Mouse (Mus musculus) adrenal gland, postnatal 25 days (tissue): Measurements from ENCODE around the gene Hmgb1. TPM values are rescaled to one million over a fixed set of nuclear protein-coding genes. Genes with fewer than 3 reads are reported as not detected.

Experiments used
- DNase-seq: peaks from one replicate; pipeline ENCODE4 v3.0.0; 2021; ENCODE audit warnings: mixed read lengths
- total RNA-seq: library from RNA; stranded (reverse); gene quantifications from 2 replicates; pipeline ENCODE4 v1.2.3, GENCODE M21; 2021

Gene Hmgb1
- total RNA-seq, 1 experiment from 2014 or later = 186 TPM

DNA sequence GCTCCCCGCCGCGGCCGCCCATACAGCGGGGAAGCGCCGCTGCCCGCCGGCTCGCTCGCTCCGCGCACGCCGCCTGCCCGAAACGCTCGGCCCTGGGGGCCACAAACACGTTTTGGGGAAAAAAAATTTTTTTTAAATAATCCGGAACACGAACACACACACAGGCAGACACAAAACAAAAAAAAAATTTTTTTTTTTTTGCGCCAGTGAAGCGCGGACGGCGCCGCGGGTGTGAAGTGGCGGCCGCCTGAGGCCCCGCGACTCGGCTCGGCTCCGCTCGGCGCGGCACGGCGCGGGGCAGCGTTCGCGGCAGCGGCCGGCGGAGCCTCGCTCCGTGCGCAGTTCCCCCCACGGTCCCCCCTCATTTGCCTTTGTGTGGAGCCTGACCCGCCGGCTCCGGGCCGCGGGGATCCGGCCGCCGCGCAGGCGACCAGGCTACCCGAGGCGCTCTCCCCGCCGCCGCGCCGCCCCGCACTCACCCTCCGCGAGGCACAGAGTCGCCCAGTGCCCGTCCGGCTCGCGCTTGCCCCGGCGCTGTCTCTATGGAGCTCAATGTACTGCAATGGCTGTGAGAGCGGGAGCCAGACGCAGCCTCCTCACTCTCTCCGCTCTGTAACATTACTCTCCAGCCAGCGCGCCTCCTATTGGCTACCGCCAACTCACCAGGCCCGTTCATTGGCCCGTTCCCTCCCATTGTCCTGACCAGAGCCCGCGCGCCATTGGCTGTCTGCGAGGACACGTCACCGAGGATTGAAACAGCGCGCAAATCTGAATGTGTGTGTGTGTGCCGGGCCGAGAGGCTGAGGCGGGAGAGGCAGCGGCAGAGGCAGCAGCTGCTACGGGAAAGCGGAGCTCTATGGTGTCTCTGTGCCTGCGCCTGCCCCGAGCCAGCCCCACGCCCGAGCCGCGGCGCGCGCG lies 131.6 kb downstream of the Hmgb1 start:
- peak; percentile 98 for DNase-seq

DNA sequence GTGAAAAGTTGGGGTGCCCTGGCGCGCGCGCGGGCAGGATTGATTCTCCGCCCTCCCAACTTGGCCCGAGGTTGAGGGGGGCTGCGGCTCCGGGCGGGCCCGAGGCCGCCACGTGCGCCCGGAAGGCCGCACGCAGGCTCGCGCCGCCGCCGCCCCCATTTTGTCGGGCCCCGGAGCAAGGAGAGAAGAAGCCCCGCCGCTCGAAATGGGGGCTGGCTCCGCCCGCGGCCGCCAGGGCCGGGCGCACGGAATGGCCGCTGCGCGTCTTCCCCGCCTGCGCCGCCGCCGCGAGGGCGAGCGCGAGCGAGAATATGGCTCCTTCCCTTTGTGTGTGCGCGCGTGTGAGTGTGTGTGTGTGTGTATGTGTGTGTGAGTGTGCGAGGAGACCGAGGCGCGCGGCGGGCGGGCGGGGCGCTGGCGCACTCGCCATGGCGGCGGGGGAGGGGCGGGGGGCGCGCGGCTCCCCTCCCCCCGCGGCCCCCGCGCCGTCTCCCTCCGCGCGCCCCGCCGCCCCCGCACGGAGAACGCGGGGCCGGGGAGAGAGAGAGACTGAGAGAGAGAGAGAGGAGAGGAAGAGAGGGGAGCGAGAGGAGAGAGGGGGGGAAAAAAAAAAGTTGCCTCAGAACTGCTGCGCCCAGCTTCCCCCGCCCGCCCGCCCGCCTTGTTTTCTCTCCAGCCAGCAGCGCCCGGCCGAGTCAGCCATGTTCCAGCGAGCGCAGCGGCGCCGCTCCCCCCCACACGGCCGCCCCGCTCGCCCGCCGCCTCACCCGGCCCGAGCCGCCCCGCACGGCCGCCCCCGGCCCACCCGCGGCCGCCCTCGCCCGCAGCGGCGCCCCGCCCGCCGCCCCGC lies 132.5 kb downstream of the Hmgb1 start:
- DNase-seq = peak; percentile 82

DNA sequence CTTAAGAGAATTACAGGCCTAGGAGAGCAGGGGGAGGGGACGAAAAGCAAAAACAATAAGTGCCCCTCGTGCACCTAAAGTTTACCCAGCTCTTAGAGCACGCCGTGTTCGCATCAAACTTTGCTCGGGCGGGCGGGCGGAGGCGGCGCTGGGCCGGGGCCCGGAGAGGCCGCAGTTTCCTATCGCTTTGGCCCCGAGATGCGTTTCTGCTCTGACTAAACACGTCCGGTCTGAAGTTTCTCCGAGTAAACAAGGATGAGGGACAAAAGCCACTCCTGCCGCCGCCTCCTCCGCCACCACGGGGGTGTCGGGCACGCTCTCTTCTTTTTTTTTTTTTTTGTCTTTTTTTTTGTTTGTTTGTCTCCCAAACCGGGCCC lies 133.1 kb downstream of the Hmgb1 start:
- DNase-seq = peak; percentile 62

DNA sequence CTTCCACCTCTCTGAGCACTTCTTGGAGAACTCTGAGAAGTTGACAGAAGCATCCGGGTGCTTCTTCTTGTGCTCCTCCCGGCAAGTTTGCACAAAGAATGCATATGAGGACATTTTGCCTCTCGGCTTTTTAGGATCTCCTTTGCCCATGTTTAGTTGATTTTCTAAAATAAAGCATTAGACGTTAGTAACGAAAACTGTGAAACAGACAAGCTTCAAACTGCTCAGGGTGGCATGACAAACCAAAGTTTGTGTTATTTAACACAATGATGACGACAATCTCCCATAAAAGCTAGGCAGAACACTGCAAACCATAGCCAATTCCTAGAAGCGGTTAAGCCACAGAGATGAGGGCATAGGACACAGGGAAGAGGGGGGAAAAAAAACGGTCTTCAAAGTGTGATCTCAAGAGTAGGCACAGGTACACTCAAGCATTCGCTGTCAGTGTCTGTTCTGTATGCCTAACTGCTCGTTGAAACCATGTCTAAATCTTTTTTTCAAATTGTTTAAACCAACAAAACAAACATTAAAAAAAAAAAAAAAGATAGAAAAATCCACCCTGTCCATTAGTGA lies 133.6 kb downstream of the Hmgb1 start:
- DNase-seq = no peak

DNA sequence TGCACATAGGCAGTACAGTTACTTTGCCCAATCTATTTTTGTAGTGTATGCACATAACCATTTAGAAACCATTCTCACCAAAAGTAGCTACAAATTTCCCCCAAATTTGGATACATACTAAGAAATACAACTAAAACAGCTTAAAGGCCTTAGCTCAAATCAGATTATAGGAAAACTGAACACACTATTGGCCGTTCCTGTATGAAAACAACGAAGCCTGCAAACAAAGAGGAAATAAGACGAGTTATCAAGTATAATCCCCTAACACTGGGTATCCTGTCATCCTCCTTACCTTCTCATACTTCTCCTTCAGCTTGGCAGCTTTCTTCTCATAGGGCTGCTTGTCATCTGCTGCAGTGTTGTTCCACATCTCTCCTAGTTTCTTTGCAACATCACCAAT lies 134.9 kb downstream of the Hmgb1 start:
- no peak for DNase-seq

DNA sequence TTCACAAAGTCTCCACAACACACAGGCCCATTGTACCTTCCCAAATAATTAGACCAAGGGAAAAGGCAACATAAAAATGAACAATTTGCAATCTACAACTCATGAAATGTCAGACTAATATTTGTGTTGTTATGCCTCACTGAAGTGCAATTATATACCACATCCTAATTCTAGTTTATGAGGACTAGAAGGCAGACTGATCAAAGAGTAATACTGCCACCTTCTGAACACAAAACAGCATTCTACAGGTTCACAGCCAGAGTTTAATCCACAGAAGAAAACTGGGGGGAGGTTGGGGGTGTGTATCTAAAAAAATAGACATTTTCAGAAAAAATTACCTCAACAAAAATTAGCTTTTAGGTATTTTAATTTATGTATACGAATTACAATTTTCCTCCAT lies 135.3 kb downstream of the Hmgb1 start:
- no peak for DNase-seq

DNA sequence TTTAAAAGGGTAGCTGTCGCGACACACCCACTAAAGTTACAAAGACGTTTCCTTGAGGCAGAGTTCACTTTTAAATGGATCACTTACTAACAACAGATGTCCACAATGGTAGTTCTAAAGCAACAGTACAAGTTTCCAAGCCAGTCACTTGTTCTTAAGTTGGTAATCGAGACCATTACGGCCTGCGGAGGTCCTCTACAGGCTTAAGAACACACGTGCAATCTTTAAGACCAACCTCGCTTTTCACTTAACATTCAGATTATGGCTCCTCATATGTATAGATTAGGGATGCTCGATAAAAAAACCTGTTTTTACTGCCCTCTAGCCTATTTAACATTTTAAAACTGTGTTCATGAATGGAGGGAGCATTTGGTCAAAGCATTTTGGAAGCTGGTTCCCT lies 137.6 kb downstream of the Hmgb1 start:
- no peak for DNase-seq

DNA sequence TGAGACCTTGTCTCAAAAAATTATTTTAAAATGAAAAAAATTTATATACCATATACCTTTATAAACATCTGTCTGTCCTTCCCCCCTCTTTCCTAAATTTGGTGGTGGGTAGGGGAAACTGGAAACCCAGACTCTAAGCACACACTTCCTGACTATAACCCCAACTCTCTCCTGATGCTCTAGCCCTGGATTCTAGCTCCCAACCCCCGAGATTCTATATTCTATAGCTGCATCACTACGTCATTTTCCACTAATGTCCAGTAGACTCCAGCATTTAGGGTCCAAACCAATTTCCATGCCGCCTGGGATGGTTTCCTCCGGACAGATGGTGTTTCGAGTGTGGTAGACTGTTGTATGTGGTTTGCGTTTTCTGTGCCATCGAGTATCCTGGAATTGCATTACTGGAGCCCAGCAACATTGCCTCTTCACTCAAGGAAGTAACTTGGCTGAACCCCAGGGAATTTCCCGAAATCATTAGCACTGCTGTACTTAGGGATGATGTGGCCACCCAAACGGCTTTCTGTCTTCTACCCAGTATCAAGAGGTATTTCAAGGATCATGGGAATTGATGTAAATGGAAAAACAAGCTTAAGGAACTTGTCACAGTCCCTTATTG lies 138.7 kb downstream of the Hmgb1 start:
- no peak for DNase-seq

DNA sequence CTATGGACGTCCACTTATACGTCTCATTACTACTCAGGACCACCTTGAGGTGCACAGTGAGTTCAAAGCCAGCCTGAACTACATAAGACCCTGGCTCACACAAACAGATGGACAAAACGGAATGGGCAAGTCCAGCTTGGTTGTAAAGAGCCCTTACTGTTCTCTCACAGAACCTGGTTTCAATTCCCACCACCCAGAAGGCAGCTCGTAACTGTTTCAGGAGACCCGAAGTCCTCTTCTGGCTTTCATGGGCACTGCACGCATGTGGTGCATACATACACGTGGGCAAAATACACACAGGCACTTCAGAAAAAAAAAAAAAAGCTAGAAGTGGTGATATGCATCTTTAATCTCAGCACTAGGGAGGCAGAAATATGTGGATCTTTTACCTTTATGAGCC lies 139.2 kb downstream of the Hmgb1 start:
- no peak for DNase-seq

DNA sequence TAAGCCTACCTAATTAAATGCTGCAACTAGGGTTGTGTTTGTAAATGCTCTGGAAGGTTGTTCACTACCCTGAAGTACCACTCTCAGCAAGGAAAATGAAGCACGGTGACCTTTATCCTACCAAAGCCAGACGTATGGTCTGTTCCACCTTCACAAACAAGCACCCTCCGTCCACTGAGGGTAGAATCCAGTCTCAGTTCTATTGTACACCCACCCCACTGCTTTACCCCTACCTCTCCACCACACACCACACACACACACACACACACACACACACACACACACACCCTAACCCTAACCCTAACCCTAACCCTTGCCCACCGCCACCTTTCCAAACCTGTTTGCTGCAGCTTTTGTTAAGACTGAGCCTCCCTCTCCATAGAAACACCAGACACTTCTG lies 140.2 kb downstream of the Hmgb1 start:
- no peak for DNase-seq

DNA sequence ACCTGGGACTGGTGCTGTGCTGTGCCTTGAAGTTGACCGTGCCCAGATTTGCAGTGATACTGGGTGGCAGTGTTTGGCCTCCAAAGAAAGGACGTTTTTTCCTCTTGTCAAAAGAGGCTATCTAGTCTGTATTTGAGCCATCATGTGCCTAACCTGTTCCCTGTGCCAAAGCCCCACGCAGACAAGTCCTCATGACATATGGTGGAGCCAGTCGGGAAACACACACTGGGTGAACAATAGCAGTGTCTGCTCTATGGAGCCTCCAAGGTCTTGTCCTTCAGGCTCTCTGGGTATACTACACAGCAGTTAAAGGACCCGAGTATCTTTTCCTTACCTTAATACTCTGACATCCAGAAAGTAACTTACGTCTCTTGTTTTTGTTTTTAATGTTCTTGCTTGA lies 141.0 kb downstream of the Hmgb1 start:
- DNase-seq = no peak

DNA sequence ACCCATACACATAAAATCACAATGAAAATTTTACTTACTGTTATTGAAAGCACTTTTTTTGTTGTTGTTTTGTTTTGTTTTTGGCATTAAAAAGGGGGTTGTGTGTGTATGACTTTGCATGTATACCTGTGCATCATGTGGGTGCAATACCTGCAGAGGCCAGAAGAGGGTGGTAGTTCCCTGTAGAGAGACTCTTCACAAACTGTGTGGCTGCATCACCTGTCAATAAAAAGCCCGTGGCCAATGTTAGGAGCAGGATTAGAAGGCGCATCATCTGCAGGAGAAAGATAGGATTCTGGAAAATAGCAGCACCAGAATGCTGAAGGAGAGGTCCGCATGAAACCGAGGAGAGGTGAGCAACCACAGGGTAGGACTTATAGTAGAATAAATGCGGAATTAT lies 144.5 kb downstream of the Hmgb1 start:
- DNase-seq = no peak

DNA sequence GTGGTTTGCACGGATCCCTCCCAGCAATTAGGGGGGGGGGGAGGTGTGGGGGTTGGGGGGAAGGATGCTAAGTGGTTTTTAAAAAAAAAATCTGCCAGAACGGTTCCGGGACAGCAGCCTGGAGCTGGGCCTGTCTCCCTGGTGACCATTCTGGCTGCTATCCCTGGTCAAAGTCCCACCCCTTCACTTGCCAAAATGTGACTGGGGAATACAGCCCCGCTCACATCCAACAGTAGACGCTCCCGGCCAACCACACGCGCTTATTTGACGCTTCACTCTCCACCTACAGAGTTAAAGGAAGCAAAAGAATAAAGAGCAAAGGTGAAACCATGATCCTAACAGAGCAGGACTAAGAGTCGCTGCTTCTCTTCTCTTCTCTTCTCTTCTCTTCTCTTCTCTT lies 146.6 kb downstream of the Hmgb1 start:
- DNase-seq = peak; percentile 27

DNA sequence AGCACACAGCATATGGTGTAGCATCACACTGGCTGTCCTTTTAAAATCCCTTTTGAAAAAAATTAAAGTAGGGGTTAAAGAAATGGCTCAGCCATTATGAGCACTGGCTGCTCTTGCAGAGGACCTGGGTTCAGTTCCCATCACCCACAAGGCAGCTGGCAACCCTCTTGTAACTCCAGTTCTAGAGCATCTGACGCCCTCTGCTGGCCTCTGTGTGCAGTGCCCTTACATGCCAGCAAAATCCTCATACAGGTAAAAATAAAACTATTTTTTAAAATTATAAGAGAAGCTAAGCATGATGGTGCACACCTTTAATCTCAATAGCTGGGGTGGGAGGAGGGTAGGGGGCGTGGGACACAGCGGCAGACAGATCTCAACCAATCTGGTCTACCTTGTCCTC lies 147.4 kb downstream of the Hmgb1 start:
- no peak for DNase-seq

DNA sequence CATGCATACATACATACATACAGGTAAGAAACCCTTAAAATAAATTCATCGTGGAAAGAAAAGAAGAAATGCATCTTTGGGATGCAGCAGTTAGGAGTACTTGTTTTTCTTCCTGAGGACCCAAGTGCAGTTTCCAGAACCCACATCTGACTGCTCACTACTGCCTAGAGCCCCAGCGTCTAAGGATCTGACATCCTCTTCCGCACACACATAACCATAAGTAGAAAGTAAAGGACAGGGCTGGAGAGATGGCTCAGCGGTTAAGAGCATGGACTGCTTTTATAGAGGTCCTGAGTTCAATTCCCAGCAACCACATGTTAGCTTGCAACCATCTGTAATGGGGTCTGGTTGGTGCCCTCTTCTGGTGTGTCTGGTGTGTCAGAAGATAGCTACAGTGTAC lies 151.9 kb downstream of the Hmgb1 start:
- DNase-seq = no peak

DNA sequence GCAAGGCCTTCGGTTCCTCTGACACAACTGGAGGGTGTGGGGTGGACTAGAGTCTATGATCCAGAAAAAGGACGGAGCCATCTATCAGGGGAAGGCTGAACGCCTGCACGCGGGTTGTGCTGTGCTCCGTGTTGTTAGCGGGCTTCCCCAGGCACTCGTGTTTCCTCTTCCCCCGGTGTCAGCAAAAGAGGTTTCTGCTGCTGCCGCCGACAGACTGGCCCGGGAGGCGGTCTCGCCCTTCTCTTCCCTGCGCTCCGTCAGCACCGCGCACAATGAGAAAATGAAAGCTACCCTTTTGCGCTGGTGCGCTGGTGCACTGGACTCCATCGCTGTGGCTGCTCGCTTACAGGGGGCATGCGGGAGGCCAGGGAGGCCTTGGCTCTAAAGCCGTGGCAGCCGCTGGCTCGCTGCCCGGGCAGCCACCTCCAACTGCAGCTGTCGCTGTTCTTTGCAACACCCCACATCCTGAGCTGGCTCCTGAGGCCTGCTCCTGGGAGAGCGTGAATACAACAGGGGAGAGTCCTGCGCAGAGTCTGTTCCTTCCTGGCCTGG lies 153.0 kb downstream of the Hmgb1 start:
- DNase-seq = peak; percentile 74

DNA sequence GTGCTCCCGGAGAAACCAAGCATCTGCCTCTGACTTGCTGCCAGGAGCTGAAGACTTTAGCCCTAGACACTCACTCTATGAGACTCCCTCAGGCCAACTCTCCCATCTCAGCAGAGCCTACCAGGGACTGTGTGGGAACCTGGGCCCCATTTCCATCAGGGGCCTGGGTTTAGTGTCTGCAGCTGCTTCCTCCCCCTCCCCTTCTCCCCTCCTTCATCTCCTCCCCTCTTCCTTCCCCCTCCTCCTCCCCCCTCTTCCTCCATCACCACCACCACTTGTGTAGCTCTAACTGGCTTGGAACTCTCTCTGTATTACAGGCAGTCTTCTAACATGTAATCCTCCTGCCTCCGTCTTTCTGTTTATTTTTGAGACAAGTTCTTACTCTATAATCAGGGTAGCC lies 154.2 kb downstream of the Hmgb1 start:
- DNase-seq = no peak

DNA sequence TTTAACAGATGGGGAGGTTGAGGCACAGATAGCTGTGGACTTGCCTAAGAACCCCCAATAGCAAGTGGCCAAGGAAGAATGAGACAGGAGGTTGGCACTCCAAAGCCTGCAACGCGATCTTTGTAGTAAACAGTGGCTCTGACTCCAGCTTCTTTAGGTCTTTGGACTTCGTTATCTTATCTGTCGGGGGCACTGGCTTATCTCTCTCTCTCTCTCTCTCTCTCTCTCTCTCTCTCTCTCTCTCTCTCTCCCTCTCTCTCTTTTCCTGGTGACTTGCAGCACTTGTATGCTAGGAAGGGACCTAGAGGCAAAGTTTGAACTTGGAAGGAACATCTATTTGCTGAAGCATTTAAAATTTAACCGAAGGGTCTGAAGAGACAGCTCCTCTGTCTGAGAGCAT lies 155.9 kb downstream of the Hmgb1 start:
- DNase-seq = no peak

DNA sequence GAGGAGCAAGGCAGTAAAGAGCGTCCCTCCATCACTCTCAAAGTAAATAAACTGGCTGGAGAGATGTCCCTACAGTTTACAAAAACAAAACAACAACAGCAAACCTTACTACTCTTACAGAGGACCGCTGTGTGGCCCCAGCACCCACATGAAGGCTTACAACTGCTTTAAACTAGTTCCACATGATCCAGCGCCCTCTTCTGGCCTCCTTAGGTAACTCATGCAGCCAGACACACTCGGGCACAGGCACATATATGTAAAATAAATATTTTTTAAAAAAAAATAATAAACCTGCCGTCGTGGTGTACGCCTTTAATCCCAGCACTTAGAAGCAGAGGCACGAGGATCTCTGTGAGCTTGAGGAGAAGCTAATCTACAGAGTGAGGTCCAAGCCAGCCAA lies 156.9 kb downstream of the Hmgb1 start:
- DNase-seq = no peak

DNA sequence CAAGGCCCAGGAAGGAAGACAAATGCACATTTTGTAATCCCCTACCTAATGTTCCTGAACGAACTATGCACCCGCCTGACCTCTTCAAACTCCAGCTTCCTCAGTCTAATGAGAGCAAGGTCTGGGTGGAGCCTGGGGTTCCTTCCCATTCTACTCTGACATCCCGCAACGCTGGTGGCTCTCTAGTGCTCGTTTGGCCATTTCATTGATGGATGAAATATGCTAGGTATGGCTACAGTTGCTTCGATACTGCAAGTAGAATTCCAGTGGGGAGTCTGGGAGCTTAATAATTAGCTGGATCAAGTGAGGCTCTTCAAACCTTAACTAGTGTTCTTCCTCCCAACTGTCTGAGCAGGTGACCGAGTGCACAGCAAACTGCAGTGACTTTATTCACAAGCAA lies 163.2 kb downstream of the Hmgb1 start:
- no peak for DNase-seq

DNA sequence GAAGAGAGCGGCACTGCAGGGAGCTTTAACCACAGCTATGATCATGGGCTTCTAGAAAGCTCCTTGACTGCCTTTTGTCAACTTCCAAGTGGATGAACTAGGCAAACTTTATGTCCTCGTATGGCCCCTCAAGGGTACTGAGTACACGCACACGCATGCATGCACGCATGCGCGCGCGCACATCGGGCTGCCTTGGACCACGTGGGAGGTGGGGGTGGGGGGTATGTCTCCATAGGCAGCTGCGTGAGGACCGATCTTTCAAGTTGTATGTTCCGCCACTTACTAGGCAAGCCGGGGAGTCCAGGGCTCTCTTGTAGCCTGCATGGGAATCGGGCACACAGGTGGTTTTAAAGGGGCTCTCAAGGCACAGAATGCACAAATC lies 163.6 kb downstream of the Hmgb1 start:
- no peak for DNase-seq

DNA sequence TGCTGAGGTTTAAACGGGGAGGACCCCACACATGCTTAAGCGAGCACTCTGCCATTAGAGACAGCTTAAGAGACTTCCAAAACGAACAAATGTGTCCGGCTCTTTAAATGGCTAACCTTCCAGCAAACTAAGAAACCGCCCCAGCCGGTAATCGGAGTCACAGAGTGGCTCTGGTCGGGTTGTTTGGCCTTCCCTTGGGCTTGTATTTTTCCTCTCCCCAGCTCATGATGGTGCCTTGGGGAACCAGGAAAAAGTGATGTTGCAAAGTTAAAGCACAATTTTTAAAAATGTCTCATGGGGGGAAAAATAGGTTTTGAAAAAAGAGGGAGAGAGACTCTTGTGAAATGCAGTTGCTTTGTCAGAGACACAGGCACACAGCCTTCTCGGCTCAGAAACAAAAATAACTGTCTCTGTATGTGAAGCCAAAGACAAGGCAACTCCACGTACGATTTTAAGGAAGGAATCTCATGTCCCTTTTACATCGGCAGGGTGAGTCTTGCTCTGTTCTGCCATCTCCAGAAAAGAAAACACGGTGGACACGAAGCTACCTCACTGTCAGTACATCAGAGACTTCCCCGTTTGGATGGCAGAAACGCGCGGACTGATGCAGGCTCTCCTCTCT lies 164.1 kb downstream of the Hmgb1 start:
- no peak for DNase-seq
